Mouse (Mus musculus): ENCODE results near the gene Mtmr6.
A peak's percentile ranks its signal among the peaks of the same experiment; 100 is the strongest.

Gene Mtmr6

GRCm38 (mm10) chr14:60264990-60265876, at the start of gene Mtmr6:
Gene Mtmr6 (plus strand): TSS chr14:60265228.
- peak; percentile 79 for DNase-seq (ENCODE audit: low spot score)

DNA sequence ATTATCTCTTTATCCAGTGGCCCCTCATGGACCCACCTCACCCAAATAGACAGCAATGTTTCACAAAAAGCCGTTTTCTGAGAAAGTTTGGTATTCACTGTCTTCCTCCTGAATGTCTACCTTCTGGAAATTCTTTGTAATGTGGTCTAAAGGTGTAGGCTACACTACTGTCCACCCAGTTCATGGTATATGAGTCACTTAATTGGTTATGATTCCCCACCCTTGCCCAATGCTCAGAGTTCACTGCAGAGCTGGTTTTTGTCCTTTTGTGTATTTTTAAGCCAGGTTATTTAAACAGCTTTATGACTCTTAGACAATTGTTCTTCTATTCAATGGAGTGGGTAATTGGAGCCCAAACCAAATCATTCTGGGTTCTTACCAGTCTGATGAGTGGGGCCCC, 48.9 kb upstream of the Mtmr6 start:
- no peak for DNase-seq (ENCODE audit: low spot score)

DNA sequence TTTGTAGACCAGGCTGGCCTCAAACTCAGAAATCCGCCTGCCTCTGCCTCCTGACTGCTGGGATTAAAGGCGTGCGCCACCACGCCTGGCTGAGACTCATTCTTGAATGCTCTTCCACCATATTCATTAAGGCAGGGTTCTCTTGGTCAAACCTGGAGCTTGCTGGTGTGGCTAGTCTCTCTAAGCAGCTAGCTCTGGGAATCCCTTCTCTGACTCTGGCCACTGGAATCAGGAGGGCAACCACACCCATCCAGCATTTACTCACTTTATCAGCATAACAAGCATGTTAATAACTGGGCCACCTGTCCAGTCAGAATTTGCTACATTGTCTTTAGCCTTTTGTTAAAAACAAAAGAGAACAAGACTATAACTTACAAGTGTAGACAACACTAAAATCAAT, 47.4 kb upstream of the Mtmr6 start:
- DNase-seq (ENCODE audit: low spot score), result no peak

GRCm38 (mm10) chr14:60219886-60220285, 45.1 kb upstream of the Mtmr6 start:
- DNase-seq (ENCODE audit: low spot score), result no peak

- DNase-seq (ENCODE audit: low spot score), result no peak
Measured at GRCm38 (mm10) chr14:60238551-60238950, 26.5 kb upstream of the Mtmr6 start.

DNA sequence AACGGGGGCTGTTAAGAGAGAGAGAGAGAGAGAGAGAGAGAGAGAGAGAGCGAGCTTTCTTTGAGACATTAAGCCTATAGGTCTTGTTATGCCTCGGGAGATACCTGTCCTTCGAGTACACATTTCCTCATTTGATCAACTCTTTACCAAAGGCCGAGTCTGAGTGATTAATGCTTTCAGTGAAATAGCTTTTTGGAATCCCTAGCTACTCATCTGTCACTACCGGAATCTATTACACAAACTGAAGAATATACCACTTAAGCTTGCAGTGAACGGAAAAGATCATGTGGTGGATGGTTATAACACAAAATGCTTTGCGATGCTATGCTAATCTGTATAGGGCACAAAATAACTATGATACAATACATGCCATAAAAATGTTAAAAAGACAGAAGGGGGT, 14.7 kb upstream of the Mtmr6 start:
- no peak for DNase-seq (ENCODE audit: low spot score)

DNA sequence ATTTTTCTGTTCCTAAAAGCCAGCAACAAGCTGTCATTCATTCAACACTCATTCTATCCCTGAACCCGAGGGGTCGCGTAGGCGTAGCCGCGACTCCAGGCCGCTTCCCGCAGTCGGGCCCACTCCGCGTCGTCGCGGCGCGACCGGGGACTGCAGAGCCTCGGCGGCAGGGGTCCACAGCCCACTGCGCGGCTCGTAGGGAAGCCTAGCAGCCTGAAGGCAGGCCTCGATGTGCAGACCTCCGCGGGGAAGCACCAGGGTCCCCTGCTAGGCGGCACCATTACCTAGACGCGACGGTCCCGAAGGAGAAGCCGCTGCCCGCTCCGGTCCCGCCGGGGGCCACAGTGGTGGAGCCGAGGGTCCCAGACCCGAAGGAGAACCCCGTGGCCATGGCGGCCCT, 14.1 kb upstream of the Mtmr6 start:
- no peak for DNase-seq (ENCODE audit: low spot score)

- peak; percentile 87 for DNase-seq (ENCODE audit: low spot score)
Measured at GRCm38 (mm10) chr14:60251281-60252003, 13.6 kb upstream of the Mtmr6 start, which contains the start of the genes Nupl1 and Gm49336. Gene Nupl1 (minus strand): TSS chr14:60251431. Gene Gm49336 (minus strand): TSS chr14:60251507.

DNA sequence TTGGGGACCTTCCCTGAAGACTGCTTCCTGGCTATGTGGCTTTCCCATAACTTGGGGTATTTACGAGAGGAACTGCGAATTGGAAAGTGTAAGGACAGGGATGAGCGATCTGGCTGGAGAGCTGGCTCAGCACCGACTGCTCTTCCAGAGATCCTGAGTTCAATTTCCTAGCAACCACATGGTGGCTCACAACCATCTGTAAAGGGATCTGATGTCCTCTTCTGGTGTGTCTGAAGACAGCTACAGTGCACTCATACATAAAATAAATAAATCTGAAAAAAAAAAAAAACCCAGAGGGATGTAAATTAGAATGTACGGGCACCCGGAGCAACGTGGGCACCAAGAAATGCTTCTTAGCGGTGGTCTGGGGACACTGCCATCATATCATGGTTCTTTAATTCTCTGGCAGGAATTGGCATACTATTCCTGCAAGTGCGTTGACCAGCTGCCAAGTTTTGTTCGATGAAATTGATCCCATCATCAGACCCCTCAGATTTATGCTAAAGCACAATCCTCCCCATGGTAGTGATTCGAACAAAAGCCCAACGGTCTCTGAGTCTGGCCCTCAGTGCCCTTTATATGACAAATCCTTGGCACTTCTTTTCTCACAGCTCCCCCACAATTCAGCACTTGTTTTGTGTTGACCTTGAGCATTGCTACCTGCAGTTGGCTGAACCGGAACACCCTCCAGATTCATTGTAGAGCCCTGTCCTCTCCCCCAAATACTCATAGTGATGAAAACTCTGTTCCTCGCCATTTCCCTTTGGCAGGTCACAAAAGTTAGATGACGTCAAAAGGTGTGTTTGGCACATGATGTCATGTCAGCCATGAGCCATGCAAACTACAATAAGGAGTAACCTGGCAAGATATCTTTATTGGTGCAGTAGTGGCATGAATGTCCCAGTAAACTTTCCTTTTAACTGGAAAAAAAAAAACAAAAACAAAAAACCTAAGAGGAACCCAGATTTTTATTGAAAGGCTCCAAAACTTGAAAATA, 12.7 kb upstream of the Mtmr6 start:
- no peak for DNase-seq (ENCODE audit: low spot score)

- DNase-seq (ENCODE audit: low spot score), result no peak
Measured at GRCm38 (mm10) chr14:60253466-60253865, 11.6 kb upstream of the Mtmr6 start.

DNA sequence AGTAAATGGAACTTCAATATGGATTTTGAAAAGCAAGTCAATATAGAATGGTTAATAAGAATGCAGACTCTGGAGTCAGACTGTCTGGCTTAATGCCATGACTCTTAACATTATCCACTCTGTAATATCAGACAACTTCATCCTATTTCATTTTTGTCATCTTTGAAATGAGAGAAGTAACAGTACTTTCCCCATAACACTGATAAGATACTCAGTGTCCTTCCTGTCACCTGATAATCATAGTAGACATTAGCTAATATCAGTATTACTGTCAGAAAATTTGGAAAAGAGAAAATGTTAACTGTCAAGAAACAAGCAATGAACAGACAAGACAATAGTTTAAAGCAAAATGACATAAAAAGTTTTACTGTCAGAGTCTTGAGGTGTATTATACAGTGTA, 10.3 kb upstream of the Mtmr6 start:
- no peak for DNase-seq (ENCODE audit: low spot score)

GRCm38 (mm10) chr14:60256356-60256755, 8.7 kb upstream of the Mtmr6 start:
- no peak for DNase-seq (ENCODE audit: low spot score)

DNA sequence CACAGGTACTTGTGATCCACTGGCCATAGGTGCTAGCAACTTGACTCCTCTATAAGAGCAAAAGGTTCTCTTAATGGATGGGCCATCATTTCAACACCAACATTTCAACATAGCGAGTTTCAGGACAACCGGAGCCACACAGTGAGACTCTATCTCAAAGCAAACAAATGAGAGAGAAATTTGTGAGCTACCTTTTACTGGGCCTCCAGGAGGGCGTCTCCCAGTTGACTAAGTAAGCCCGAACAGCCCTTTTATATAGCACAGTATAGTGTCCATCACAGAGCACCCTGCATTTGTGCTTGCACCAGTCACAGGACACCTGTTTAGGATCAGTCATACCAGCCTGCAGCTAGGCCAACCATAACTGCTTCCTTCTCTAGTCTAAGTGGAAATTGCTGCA, 7.9 kb upstream of the Mtmr6 start:
- DNase-seq (ENCODE audit: low spot score), result no peak

GRCm38 (mm10) chr14:60257851-60258250, 7.2 kb upstream of the Mtmr6 start:
- no peak for DNase-seq (ENCODE audit: low spot score)

DNA sequence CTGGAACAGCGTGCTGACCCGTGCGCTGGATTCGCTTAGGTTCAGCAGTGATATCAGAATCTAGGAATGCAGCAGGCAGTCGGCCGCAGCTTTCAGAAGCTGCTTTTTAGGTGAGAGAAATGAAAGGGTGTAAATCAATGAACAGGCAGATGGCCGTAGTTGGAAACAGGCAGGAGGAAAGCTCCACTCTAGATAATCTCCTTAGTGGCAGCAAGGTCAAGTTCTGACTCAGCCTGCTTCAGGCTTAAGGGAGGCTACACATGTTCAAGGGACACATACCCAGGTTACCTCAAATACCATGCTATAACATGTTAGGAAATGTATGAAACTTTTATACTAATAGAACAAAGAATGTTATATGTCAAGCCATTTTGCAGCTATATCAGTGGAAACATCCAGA, 2.7 kb upstream of the Mtmr6 start:
- DNase-seq (ENCODE audit: low spot score), result no peak

GRCm38 (mm10) chr14:60269333-60269732, 4.3 kb downstream of the Mtmr6 start:
- DNase-seq (ENCODE audit: low spot score), result no peak

DNA sequence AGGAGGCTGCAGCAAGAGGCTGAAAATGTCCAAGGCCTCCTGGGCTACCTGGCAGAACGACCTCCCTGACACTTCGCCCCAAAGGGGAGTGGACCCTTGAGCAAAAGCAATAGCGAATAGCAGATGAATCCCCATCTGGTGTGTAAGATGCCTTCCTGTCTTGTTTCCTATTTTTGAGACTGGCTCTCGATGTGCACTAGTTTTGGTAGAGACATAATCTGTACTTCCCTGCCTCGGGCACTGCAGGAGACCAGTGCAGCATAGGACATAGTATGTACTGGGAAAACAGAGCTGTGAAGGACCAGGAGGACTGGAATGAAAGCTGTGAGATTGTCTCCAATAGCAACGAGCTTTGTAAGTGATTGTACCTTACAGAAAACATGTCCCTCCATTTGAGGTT, 8.3 kb downstream of the Mtmr6 start:
- DNase-seq (ENCODE audit: low spot score), result no peak

DNA sequence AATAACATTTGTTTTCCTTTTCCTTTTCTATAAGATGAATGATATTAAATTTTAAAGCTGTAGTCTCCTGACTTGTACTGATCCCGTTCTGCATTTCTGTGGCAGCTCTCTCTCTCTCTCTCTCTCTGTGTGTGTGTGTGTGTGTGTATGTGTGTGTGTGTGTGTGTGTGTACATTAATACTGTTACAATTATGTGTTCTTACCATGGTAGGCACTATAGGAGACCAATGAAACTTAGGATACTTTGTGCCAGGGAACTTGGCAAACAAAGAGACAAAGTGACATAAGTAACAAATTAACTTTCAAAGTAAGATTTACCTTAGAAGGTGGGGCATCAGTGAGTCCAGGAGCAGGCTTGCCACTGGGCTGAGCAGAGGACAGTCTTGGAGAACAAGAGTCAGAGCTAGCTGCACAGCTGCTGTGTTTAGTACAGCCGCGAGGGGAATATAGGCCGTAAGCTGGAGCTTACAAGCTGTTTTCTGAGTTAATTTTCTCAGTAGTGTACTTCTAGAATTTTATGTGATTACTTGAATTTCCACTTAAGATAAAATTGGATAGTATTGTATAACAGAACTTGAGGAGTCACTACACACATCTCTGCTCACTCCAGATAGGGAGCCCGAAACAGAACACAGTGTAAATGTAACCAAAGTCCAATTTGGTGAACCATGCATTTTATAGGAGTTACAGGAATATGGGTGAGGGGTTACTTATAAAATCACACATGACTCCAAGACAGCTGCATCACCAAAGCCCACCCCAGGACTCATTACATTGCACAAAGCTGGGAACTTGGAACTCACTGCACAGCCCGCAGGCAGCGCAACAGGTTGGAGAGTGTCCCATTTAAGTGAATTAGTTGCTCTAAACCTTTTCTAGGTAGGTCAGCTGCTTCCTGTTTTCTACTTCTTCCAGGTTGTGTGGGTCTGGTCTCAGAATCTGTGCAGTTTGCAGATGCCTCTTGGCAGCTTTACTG, 10.6 kb downstream of the Mtmr6 start:
- DNase-seq (ENCODE audit: low spot score), result no peak

DNA sequence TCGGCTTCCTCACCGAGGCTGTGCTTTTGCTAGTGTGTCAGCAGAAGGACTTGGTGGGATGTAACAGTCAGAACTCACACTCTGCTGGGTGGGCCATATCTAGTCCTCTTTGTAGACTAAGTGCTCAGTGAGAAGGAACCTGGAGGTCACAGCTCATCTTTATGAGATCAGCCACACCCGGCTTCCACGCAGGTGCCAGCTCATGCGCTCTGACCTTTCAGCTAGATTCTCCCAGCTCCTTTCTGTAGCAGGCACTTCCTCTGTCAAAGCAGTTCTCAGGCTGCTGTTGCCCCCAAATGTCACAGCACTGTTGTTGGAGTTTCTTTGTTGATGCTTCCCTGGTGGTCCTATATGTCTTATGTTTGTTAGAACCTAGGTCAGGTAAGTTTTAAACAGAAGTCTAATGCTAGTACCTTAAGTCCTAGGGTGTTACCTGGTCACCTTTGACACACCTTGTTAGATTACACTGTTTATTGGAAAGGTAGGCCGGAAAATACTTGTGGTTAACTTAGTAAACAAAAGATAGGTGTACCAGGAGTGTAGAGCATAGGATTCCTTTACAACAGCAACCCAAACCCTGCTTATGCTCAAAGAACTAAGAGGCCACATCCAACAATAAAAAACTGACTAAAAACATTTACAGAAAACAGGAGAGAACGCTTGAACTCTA, 21.3 kb downstream of the Mtmr6 start:
- DNase-seq (ENCODE audit: low spot score), result no peak

DNA sequence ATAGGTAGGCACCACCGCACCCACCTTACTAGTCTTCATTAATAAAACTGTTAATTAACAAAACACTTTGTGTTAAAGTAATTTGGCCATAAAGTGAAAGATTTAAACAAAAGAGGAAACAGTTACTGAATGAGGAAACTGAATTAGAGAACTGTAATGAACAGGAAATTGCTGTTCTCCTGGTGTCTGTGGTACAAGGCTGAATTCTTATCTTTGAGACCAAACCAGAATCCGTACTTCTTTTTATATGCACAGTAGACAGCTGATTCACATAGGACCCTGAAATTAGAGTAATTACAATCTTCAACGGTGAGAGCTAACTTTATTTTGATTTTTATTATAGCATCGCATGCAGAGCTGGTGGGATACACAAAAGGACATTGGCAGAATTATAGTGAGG, 25.3 kb downstream of the Mtmr6 start:
- DNase-seq (ENCODE audit: low spot score), result no peak
